Mouse (Mus musculus): ENCODE results near the gene Skap2.

The Skap2 gene

DNA sequence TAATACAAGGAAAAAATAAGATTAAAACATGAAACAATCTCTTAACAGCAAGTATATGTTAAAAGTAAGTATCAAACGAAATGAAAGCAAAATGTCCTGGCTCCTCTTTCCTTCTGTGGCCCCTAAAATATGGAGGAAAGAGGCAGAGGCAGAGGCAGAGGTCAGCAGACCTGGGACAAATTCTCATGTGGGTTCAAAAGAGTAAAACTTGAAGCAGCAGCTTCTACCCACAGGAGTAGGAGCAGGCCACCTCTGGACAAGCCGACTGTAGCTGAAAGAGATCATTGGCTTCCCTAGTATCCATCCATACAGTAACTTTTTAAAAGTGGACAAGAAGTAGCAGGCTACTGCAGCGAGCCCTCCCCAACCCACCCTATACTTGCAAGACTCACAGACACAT, 7.4 kb downstream of the Skap2 start:
- no peak for DNase-seq

DNA sequence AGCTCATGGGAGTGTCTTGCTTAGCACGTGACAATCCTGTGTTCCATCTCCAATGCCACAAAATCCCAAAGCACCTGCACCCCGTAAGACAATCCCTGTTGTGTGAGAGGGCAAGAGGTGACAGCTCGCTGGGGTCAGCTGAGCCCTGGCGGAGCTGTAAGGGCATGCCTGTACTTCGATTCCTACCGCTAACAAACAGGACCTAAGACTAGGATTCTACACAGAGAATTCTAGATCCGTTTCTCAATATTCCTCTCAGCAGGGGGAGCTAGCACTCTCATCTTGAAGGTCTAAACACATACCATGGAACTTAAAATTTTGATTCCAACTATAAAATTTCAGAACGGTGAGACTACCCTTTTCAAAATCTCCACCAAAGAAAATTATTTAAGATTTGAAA, 9.7 kb downstream of the Skap2 start:
- DNase-seq = peak; percentile 91

DNA sequence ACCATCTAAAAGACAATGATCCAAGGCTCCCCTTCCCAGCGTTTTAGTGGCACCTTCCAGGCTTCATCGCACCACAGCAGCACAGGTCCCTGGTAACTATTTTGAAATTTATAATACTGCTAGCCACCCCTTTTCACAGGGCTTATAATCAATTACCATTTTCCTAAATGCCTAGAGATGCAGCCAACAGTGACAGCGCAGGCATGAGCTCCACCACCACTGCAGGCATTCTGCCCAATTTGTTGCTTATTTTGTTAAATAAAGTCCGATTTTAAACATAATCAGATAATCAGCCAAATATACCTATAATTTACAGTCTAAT, 13.2 kb downstream of the Skap2 start:
- no peak for DNase-seq

DNA sequence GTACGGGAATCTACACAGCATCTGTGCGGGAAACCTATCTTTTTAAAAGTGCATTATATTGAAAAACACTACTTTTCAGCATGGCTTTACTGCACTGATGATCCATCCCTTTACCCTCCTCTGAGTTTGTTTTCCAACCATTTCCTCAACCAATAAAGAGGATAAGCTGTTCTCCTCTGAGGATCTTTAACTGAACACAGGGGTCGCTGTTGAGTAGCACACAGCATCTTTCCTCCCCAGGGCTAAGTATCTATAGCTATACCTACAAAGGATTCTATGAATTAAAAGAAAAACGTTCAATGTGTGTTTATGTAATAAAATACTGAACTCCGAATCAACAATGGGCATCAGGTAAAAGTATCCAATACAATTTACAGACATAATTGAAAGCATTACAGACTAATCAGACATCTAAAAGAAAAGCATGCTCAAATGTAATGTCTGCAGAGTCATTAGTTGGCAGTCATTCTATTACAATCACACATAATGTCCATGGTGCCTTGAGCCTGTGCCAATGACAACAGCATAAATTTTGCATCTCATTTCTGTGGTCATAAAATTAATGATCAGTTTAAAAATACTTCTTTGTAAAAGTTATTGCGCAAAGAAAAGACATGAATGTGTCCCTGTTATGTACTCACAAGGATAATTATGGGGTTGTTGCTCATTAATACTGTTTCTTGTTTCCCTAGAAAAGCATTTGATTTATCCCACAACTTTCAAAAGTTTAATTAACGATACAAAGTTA, 13.8 kb downstream of the Skap2 start:
- DNase-seq = peak; percentile 67

DNA sequence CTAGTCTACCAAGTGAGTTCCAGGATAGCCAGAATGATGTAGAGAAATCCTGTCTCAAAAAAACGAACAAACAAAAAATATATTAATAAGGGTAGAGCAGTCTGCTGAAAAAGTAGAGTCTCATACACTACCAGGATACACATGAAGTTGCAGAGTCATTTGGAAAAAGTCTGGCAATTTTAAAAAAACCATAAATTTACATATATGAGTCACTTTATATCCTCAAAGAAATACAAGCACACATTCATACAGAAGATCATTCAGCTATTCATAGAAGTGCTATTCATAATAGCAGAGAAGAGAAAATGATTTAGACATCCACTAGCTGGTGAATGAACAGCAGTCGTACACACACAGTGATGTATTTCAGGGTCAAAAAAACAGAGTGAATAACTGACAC, 24.4 kb downstream of the Skap2 start:
- no peak for DNase-seq

DNA sequence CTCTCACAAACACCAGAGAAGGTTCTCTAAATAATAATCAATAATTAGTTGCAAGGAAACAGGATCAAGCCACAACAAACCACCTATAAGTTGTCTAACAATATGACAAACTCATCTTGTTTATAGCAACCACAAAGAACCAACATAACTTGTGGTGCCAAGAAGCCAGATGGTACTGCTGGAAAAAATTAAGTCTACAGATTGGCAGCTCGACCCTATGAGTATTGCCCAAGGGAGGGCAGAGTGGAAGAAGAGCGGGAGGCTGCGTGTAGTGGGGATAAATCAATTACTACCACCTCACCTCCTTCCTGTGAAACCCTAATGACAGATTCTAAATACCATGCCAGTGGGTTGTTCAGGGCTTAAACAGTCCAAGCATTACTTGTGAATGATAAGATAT, 34.7 kb downstream of the Skap2 start:
- DNase-seq = no peak

DNA sequence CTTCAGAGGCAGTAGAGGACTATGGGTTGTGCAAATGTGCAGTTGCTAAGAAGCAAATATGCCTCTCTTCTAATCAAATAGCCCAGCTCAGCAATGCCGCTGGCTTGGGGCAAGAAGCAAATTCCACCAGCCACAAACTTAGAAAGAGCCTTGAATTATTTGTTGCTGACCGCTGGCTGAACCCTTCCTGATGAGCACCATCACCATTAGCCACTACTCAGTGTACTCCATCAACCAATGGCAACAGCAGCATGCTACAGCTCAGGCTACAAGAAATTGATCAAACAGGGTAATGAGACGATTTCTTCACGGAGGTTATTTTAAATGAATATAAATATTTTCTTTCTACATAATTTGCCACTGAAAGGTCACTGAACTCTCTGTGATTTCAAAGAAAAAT, 36.6 kb downstream of the Skap2 start:
- DNase-seq = peak; percentile 40

DNA sequence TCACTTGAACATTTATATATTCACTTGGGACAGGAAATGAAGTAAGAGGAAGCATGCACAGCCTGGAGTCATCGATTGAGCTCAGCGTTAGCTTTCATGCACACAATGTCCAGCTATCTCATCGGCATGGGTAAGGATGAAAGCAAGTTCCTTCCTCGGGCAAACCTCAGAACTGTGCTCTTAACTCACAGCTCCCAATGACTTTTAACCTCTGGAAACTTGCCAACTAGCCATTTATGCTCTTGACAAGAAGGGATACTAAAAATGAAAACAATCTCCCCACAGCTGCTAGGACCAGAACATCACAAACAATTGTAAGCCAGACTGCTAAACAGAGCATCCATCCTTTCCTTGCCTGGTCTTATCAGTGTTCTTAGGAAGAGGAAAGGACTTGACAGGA, 53.4 kb downstream of the Skap2 start:
- DNase-seq = peak; percentile 73

DNA sequence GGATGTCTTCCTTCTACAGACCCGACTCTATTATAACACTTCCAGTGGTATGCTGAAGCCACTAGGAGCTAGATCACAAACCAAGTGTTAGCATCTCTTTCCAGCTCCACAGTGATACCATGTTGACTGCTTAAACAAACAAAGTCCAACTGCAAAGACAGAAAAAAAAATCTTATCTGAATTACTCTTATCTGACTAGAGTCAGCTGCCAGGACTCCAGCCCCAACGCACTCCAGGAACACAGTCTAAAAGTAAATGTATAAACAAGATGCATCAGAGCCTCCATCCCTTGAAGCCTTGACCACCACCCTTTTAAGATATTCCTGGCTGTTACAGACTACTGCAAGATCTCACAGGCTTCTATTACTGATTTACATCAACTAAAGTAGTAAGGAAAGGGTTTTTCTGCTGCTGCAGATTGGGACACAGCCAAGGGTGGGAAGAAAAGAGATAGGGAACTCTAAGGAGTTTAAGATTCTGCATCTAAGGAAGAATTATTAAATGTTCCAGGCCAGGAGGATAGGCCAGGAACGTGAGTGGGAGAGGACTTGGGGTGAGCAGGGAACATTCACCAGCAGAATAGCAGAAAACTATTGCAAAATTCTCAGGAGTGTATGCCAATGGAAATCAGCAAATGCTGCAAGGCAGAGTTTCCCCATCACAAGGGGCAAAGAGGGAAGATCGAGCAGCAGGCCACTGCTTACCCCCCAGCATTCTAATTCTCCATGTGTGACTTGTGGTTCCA, 56.1 kb downstream of the Skap2 start:
- DNase-seq = peak; percentile 40

DNA sequence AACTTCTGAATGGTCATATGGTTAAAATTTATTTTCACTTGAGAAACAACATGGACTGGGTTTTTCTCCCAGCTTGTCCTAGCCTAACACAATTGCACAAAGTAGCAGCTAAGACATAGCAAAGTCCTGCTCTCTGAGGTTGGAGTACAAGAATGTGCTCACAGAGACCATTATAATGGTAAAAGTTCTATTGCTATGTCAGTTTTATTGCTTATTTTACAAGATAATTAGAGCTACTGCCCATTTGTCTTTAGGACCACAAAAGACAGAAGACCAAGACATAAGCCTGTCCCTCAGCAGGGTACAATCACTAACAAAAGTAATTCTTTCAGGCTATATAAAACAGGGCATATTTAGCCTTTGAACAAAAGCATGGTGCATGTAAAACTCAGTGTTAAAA, 64.7 kb downstream of the Skap2 start:
- no peak for DNase-seq

DNA sequence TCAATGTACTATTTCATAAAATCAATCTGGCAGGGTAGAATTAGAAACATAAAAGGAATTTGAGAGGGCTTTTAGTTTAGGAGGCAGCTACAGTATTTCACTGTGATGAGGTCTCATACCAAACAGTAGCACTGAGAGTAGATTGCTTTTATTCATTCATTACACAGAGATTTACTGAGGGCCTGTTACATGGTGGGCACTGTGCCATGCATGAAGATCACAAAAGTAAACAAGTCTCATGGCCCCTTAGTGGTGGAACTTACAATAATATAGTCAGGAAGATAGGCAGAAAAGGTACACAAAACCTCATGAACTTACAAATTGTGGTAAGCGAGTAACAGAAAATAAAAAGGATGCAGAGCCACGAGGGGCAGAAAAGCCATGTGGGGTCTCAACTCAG, 67.4 kb downstream of the Skap2 start:
- no peak for DNase-seq

DNA sequence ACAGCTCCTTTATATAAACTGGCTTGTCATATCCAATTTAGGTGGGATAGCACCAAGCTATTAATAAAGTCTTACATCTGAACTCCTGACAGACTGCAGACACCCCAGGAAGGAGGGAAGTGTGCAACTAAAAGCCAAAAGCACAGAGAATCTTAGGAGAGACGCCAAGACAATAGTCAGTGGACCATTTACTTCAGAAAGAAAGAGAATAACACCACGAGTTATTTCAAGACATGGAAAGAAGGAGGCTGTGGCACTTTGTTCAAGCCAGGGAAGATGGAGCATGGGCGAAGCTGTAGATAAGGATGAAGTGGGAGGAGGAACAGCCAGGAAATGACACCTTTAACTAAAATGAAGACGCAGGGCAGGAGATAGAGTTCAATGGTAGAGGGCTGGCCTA, 78.4 kb downstream of the Skap2 start:
- DNase-seq = no peak

DNA sequence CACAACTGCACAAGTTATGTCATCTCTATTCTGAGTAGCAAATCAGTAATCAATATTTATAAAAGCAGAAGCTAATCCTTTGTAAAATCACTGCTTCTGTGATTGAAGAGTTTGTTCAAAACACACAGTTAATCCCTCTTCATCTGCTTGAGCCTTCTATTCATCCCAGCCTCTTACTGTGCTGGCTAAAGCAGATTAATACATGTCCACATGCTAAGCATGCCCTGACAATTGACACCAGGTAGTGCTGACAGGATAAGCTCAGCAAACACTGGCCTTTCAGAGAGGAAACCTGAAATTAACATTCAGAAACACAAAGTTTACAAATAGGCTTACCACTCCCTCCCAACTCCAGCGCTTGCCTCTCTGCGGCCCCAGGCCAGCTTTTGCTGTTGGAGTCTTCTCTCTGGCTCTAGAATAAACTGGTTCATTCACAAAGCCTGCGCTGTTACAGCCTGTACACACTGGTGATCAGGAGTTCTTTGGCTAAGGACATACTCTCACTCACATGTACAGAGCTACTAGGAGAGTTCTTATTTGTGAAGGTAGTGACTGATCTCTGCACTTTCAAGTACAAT, 79.2 kb downstream of the Skap2 start:
- DNase-seq = no peak

DNA sequence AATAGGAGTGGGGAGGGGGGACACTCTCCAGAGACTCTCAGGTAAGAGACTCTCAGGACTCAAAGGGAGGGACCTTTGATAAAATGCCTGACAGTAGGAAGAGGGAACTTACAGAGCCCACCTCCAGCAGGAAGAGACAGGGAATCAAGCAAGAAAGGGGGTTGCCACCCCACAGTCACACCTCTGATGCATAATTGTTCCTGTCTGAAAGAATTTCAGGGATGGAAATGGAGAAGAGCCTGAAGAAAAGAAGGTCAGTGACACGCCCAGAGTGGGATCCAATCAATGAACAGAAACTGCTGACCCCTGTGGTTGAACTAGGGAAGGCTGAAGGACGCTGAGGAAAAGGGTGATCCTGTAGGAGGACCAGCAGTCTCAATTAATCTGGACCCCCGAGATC, 85.2 kb downstream of the Skap2 start:
- no peak for DNase-seq

DNA sequence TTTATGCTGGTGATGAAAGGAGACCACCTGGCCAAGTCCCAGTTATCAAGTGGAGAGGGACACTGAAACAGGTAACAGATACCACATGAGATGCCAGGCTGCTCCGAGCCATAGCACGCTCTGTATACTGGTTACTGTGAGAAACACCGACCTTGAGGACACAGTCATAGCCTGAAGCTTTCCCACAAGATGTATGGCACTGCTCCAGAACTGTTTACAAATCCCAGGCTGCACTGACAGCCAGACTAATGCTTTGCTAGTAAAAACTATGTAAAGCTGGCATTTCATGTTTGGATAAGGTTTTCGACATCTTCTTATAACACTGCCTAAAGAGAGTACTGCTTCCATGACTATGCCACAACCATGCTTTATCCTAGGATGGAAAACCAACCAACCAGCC, 90.5 kb downstream of the Skap2 start:
- DNase-seq = no peak

DNA sequence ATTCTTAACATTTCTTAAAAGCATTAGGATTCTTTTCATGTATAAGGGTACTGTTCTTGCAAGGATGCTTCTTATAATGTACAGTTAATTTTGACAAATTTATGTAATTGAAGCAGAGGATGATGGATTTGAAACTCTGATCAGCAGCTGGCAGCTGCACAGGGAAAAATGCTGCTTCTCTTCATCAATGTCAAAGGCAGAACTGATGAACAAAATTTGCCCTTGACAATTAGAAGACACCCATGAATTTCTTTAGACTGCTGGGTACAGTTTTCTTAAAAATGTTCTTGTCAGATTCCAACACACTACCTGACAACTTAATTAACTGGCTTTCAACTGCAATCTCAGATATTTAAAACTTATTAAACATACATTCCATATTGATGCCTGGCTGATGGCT, 103.9 kb downstream of the Skap2 start:
- no peak for DNase-seq

DNA sequence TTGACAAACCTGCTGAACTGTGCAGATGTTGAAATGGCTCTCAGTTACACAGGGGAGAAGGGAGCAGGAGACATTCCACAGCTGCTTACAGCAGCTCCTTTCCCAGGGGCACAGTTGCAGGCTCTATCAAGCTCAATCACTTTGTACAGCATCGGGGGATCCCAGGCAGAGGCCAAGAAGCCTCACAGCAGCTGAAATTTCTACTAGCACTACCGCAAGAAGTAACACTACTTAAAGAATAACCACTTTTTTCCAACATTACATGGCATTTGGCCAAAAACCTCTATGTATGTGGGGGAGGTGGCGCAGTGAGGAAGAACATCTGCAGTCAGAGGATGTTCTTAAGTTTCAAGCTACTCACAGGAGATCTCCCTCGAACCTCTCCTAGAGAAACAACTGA, 106.7 kb downstream of the Skap2 start:
- DNase-seq = peak; percentile 16

DNA sequence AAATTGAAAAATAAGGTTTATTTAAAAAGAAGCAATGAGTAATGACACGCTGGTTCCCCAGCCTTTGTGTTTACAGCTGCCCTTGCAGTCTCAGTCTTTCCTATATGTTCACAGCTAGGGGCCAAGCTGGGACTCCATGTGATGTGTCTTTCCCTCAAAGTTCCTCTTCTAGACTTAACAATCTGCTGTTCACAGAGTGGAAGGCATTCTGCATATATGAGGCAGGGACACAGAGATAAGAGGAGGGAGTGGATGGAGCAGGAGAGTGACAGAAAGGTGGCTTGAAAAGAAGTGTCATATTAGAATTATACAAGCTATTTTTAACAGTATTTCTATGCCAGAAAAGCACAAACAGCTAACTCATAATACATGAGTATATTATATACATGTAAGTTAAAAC, 110.8 kb downstream of the Skap2 start:
- no peak for DNase-seq

DNA sequence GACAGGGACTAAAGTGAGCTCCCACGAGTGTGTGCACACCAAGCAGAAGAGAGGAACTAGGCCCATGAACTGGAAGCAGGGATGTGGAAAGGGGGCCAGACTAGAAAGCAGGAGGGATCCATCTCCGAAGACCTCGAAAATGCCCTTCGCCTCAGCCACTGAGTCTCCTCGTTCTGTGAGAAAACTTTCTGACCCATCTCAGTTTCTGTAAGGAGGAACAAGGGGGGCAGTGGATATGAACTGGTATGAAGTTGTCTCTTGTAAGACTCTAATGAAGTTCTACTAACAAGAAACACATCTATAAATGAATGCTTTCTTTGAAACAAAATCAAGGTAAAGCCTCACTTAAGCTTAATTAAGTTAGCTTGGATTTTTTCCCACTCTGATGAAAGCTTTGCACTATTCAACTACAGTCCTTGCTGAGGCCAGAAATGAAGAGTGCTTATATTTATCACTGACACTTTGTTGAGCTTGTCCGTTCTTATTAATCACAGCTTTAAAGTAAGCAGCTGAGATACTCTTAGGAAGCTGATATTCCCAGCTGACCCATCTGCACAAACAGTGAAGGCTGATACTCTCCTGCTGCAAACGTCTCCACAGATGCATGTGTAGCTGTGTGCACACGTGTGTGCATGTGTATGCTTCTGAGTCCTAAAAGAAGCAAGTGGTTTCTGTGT, 113.9 kb downstream of the Skap2 start:
- DNase-seq = no peak

DNA sequence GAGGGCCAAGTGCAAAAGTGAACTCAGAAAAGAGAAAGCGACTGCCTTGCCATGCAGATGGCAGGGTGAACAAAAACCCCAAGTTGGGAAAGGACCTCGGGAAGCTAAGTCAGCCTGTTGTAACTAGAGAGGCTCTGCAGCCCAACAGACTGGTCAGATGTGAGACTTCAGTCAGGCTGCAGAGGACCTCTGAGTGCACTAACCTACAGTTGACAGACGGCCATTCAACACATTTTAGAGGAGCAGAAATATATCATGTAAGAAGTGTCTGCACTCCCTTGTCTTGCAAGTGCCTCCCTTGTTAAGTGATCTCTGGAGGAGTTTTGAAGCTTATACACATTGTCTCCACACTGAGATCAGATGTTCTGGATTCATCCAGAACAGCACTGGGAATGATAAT, 116.6 kb downstream of the Skap2 start:
- DNase-seq = no peak

DNA sequence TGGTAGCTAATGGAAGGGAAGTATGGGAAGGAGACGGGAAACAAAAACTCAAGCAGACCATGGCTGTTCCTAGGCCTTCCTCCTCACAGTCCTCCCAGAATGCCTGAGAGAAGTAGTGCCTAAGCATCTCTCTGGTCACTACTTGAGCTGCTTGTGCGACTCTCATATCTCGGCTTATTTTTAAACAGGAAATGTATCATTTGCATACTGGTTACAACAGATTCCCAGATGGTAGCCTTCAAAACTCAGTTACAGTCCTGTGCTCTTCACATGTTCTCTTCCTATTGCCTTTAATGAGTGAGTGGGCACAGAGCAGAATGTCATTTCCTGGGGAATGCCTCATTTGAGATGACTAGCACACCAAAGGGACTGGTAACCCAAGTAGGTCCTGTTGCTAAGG, 117.6 kb downstream of the Skap2 start:
- DNase-seq = no peak

DNA sequence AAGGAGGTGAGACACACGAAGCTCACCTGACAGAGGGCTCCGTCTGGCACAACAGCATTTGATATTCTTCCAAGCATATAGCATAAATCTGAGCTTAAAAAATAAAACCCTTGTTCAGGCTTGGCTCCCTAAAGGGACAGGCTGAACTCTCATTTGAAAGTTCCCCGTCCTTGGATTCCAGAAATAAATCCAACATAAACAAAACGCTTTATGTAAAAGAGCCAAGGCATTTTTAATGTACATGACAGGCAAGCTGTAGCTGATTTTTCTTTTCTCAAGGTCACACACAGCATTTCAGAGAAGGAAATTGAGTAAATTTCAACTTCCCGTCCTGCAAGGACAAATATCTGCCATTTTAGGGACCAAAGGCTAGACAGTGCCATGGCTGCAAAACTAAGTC, 122.0 kb downstream of the Skap2 start:
- DNase-seq = no peak

DNA sequence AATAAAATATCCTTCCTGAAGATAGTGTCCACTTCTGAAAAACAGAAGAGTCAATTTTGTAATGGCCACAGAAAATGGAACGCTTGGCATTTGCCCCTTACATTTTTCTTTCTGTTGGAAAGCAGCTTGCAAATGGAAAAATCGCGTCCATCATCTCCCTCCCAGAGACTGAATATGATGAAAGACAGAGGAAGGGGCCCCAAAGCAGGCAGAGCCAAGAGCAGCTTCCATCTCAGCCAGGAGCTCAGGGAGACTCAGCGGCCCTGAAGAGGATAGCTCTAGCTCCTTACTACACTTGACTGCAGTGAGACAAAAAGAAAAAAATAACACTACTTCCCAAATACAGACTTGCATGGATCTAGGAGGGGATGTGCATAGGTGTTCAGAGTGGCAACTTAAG, 122.5 kb downstream of the Skap2 start:
- DNase-seq = no peak

DNA sequence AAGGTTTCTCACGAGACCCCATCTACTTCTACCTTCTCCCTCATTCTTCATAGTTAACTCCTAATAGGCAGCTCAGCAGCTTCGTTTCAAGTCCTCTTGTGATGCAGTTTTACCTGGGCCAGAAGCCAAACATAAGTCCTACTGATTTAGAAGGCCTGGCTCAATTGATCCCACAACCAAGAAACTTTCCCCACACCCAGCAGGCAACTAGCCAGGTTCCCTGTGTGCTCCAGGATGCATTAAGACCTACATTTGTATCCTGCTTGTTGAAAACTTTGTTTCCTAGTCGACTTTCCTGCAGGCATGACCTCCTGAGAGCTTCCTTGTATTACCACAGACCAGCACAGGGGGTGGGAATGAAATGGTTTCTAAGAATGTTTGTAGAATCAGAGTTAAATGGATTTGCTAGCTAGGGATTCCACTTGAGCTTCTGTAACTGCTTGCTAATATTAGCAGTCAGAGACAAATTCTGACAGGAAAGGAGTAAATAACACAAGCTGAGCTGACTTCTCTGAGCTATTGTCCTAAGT, 125.4 kb downstream of the Skap2 start:
- peak; percentile 49 for DNase-seq
